Mouse (Mus musculus): ENCODE data around the gene Eef1akmt2.

DNA sequence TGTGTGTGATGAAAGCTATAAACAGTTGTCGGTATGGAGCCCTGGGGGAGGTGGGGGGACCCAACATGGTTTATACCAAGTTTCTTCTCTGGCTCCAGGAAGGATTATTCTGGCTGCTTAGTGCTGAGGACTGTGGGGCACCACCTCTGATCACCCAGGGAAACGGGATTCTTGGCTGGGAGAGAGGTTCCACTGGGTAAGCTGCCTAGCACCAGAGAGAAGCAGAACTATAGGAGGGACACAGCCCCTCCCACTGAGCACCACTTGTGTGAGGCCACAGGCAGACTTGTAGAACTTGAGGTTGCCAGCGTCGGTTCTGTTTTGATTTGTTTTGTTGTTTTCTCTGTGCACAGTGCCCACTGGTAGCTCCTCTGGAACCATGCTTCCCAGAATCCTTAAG lies 1.5 kb upstream of the Eef1akmt2 start:
- TF ChIP-seq CTCF (IDR thresholded peaks at IDR 0.05; ENCODE audit: low read depth, low read length), result no peak
- TF ChIP-seq POLR2A (IDR thresholded peaks at IDR 0.05; ENCODE audit: borderline replicate concordance, low read depth, low read length), result no peak

Measured in bone marrow macrophage, adult 2 months (primary cell).